Comparison of ENCODE assay signal across 24 mouse cellular contexts in the genomic region with DNA sequence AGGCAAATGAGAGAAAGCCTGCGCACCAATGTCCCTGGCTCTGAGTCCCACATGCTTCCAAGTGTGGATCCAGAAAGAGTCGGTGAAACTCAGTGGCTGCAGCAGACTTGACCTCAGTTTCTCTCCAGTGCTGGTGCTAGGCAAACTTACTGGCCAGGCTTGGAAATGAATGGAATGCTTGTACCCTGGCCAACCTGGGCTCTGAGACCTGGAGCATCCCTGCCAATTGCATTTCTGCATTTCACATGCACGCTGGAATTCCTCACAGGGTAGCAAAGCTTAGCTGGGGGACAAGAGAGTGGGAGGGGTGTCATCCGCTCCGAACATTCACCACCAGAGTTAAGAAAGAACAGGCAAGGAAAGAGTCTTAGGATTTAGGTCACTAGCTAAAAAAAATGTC.
DNase-seq lines count a peak whose midpoint lies in the region; ATAC-seq lines count a peak whose summit lies in the region.
"Had no signal": no experiment of that assay in that cellular context is flagged by ENCODE, and none has a peak within 500 bp of the region (broad histone marks: within the 10 kb centered on the region; RNA-seq: fewer than 3 reads in every experiment).

No protein-coding gene starts in this region.

- no peak overlapping the region for H3K9ac ChIP-seq in heart, embryonic 13.5 days
- H3K9ac ChIP-seq in limb, embryonic 11.5 days (ENCODE audit: low read length) = no peak overlapping the region
- H3K9ac ChIP-seq: embryonic facial prominence, embryonic 12.5 days; forebrain, embryonic 13.5 days; forebrain, embryonic 15.5 days had no signal

- no peaks in the 10 kb centered on the region for H3K9me3 ChIP-seq in heart, embryonic 13.5 days
- no peaks in the 10 kb centered on the region for H3K9me3 ChIP-seq in limb, embryonic 11.5 days (ENCODE audit: control insufficient read depth, low read length)
- H3K9me3 ChIP-seq in limb, embryonic 10.5 days (replicated peaks) = no peaks in the 10 kb centered on the region
- H3K9me3 ChIP-seq: embryonic facial prominence, embryonic 10.5 days; embryonic facial prominence, embryonic 12.5 days; forebrain, embryonic 13.5 days; forebrain, embryonic 15.5 days; G1E had no signal

- peak; percentile 86 for DNase-seq in heart, adult 11 months
- no peak for DNase-seq in heart, postnatal 10 days
- DNase-seq in heart, postnatal 36 days = no peak
- peak; percentile 11 for DNase-seq in limb, embryonic 11.5 days (ENCODE audit: low spot score)
- no peak for DNase-seq in limb, embryonic 10.5 days (ENCODE audit: low spot score)
- DNase-seq: adrenal gland, adult 8-10 months; adrenal gland, postnatal 14 days; adrenal gland, postnatal 36 days; B cell, adult 2 months; cerebellum, adult 11-12 months; cerebellum, adult 2 months; cerebellum, adult 9-10 months; cerebellum, postnatal 10 days; cerebellum, postnatal 25 days had no signal

- intact Hi-C loops in heart, postnatal 10 days (cut with DNase I) = no loop called here
- intact Hi-C loops in heart, postnatal 36 days (cut with DNase I) = loop anchor here (5.0 kb wide), 1 partner anchor 59 kb away; no protein-coding TSS in a partner anchor

- no peak overlapping the region for H3K4me2 ChIP-seq in heart, embryonic 13.5 days
- no peak overlapping the region for H3K4me2 ChIP-seq in limb, embryonic 11.5 days (ENCODE audit: low read depth, severe bottlenecking)
- H3K4me2 ChIP-seq: embryonic facial prominence, embryonic 12.5 days; forebrain, embryonic 13.5 days; forebrain, embryonic 15.5 days had no signal

- H3K27ac ChIP-seq in heart, embryonic 13.5 days (replicated peaks) = 0 out of 2 replicates have a peak overlapping the region, but pooled peaks have one; percentile 1
- no peak overlapping the region for H3K27ac ChIP-seq in limb, embryonic 11.5 days (replicated peaks; ENCODE audit: low read depth, low read length)
- H3K27ac ChIP-seq in limb, embryonic 10.5 days = no peak overlapping the region
- H3K27ac ChIP-seq: embryonic facial prominence, embryonic 10.5 days; embryonic facial prominence, embryonic 12.5 days; forebrain, embryonic 13.5 days; forebrain, embryonic 15.5 days had no signal

- no peaks in the 10 kb centered on the region for H3K27me3 ChIP-seq in heart, embryonic 13.5 days (replicated peaks)
- H3K27me3 ChIP-seq in limb, embryonic 11.5 days (ENCODE audit: control insufficient read depth, insufficient read depth, low read length) = no peaks in the 10 kb centered on the region
- no peaks in the 10 kb centered on the region for H3K27me3 ChIP-seq in limb, embryonic 10.5 days (ENCODE audit: low read depth, poor library complexity, severe bottlenecking)
- H3K27me3 ChIP-seq: CH12.LX; embryonic facial prominence, embryonic 12.5 days; forebrain, embryonic 13.5 days; forebrain, embryonic 15.5 days had no signal

- peaks cover 1% of the 10 kb centered on the region for H3K36me3 ChIP-seq in heart, embryonic 13.5 days
- no peaks in the 10 kb centered on the region for H3K36me3 ChIP-seq in limb, embryonic 11.5 days (ENCODE audit: control insufficient read depth, insufficient read depth, low read length)
- H3K36me3 ChIP-seq in limb, embryonic 10.5 days = no peaks in the 10 kb centered on the region
- H3K36me3 ChIP-seq: embryonic facial prominence, embryonic 10.5 days; embryonic facial prominence, embryonic 12.5 days; forebrain, embryonic 15.5 days; G1E had no signal

- H3K4me3 ChIP-seq in heart, embryonic 13.5 days = no peak overlapping the region
- no peak overlapping the region for H3K4me3 ChIP-seq in limb, embryonic 11.5 days (ENCODE audit: low read depth, low read length)
- no peak overlapping the region for H3K4me3 ChIP-seq in limb, embryonic 10.5 days
- H3K4me3 ChIP-seq: embryonic facial prominence, embryonic 10.5 days; embryonic facial prominence, embryonic 12.5 days; forebrain, embryonic 13.5 days; forebrain, embryonic 15.5 days had no signal

- WGBS in heart, embryonic 13.5 days = 80% methylated on average over 5 of the region's 5 CpGs
- 89% methylated on average over 5 of the region's 5 CpGs for WGBS in limb, embryonic 11.5 days
- WGBS in limb, embryonic 10.5 days = 91% methylated on average over 5 of the region's 5 CpGs

- H3K4me1 ChIP-seq in heart, embryonic 13.5 days = peaks cover 85% of the 10 kb centered on the region
- no peaks in the 10 kb centered on the region for H3K4me1 ChIP-seq in limb, embryonic 11.5 days (ENCODE audit: control insufficient read depth, insufficient read depth, low read length)
- H3K4me1 ChIP-seq in limb, embryonic 10.5 days = 0 out of 2 replicates have a peak, but pooled peaks cover 5% of the 10 kb centered on the region

- ATAC-seq in heart, embryonic 13.5 days (ENCODE audit: extremely low read depth, insufficient number of reproducible peaks, low FRiP score, low TSS enrichment) = no peak
- no peak for ATAC-seq in limb, embryonic 11.5 days (ENCODE audit: insufficient number of reproducible peaks, low FRiP score, low TSS enrichment, low read depth)
- ATAC-seq: activated CD4-positive, CD25-positive, alpha-beta regulatory T cell, adult 4 months; CD4-positive, CD25-positive, alpha-beta regulatory T cell, adult 4 months; forebrain, embryonic 13.5 days; forebrain, embryonic 15.5 days; Patski had no signal

Comparison
In these comparisons a context has a peak if more than half of its experiments do, and no peak if none do; other contexts are left out.
1. DNase-seq: peak in heart, adult 11 months (single experiment) and limb, embryonic 11.5 days (single experiment); none in heart, postnatal 10 days (0 of 2), heart, postnatal 36 days (0 of 2) and limb, embryonic 10.5 days (single experiment).